ENCODE assay signal across 8 mouse cellular contexts in genomic region chr15:84662952-84663684, GRCm38 (mm10). TPM values are rescaled to one million over a fixed set of nuclear protein-coding genes. Genes with fewer than 3 reads are reported as not detected.
DNase-seq lines count a peak whose midpoint lies in the region; ATAC-seq and TF ChIP-seq lines count a peak whose summit lies in the region.

No protein-coding gene starts in this region.

- peak; percentile 81 for DNase-seq in A20 (ENCODE audit: low read depth, low spot score)
- DNase-seq in R1 (ENCODE audit: low read depth, low spot score): peak; percentile 93
- peak; percentile 87 for DNase-seq in embryonic facial prominence, embryonic 11.5 days (ENCODE audit: low spot score)
- DNase-seq in kidney, postnatal 0 days (ENCODE audit: low spot score): peak; percentile 91
- DNase-seq in lung, postnatal 0 days (ENCODE audit: low spot score): peak; percentile 82
- peak; percentile 54 for DNase-seq in ovary, postnatal 10 days (ENCODE audit: low spot score)
- peak; percentile 83 for DNase-seq in thymus, postnatal 14 days

- no peaks in the 10 kb centered on the region for H3K36me3 ChIP-seq in embryonic facial prominence, embryonic 11.5 days (replicated peaks; ENCODE audit: control insufficient read depth, insufficient read depth, low read depth, low read length)
- H3K36me3 ChIP-seq in heart, embryonic 13.5 days: no peaks in the 10 kb centered on the region
- no peaks in the 10 kb centered on the region for H3K36me3 ChIP-seq in kidney, postnatal 0 days (ENCODE audit: insufficient read depth, low read length)
- H3K36me3 ChIP-seq in lung, postnatal 0 days (ENCODE audit: insufficient read depth, low read length): no peaks in the 10 kb centered on the region

- WGBS in embryonic facial prominence, embryonic 11.5 days: under 1% methylated on average over 55 of the region's 56 CpGs
- WGBS in heart, embryonic 13.5 days: under 1% methylated on average over 52 of the region's 56 CpGs
- under 1% methylated on average over 55 of the region's 56 CpGs for WGBS in kidney, postnatal 0 days
- 1% methylated on average over 39 of the region's 56 CpGs for WGBS in lung, postnatal 0 days

- H3K9ac ChIP-seq in embryonic facial prominence, embryonic 11.5 days (replicated peaks; ENCODE audit: low read length): peak overlapping the region; percentile 54
- peak overlapping the region; percentile 76 for H3K9ac ChIP-seq in heart, embryonic 13.5 days
- H3K9ac ChIP-seq in kidney, postnatal 0 days (ENCODE audit: low read depth, low read length): peak overlapping the region; percentile 57
- H3K9ac ChIP-seq in lung, postnatal 0 days (replicated peaks; ENCODE audit: low read depth): no peak overlapping the region

- H3K9me3 ChIP-seq in embryonic facial prominence, embryonic 11.5 days (replicated peaks; ENCODE audit: control insufficient read depth, low read length): no peaks in the 10 kb centered on the region
- no peaks in the 10 kb centered on the region for H3K9me3 ChIP-seq in heart, embryonic 13.5 days
- no peaks in the 10 kb centered on the region for H3K9me3 ChIP-seq in kidney, postnatal 0 days (replicated peaks; ENCODE audit: low read length)
- no peaks in the 10 kb centered on the region for H3K9me3 ChIP-seq in lung, postnatal 0 days (ENCODE audit: low read length)

- peaks cover 5% of the 10 kb centered on the region for H3K27me3 ChIP-seq in embryonic facial prominence, embryonic 11.5 days (ENCODE audit: control insufficient read depth, insufficient read depth, low read length)
- H3K27me3 ChIP-seq in heart, embryonic 13.5 days (replicated peaks): peaks cover 17% of the 10 kb centered on the region
- H3K27me3 ChIP-seq in kidney, postnatal 0 days (ENCODE audit: insufficient read depth, low read length): no peaks in the 10 kb centered on the region
- H3K27me3 ChIP-seq in lung, postnatal 0 days (replicated peaks; ENCODE audit: insufficient read depth, low read length): no peaks in the 10 kb centered on the region

- H3K4me3 ChIP-seq in embryonic facial prominence, embryonic 11.5 days (ENCODE audit: low read depth, low read length): peak overlapping the region; percentile 58
- H3K4me3 ChIP-seq in heart, embryonic 13.5 days: peak overlapping the region; percentile 55
- H3K4me3 ChIP-seq in kidney, postnatal 0 days (replicated peaks; ENCODE audit: low read depth, low read length): peak overlapping the region; percentile 45
- H3K4me3 ChIP-seq in lung, postnatal 0 days (ENCODE audit: low read depth, low read length): peak overlapping the region; percentile 42

- no peak for TF ChIP-seq CTCF in kidney, postnatal 0 days (IDR thresholded peaks at IDR 0.05; ENCODE audit: low read depth)
- TF ChIP-seq CTCF in lung, postnatal 0 days (IDR thresholded peaks at IDR 0.05): no peak

- peaks cover 6% of the 10 kb centered on the region; the same call in 1 of the 2 replicates for H3K4me1 ChIP-seq in embryonic facial prominence, embryonic 11.5 days (ENCODE audit: control insufficient read depth, insufficient read depth, low read length)
- H3K4me1 ChIP-seq in heart, embryonic 13.5 days: peaks cover 31% of the 10 kb centered on the region
- peaks cover 3% of the 10 kb centered on the region; the same call in 1 of the 2 replicates for H3K4me1 ChIP-seq in kidney, postnatal 0 days (replicated peaks; ENCODE audit: insufficient read depth, low read length)
- no peaks in the 10 kb centered on the region for H3K4me1 ChIP-seq in lung, postnatal 0 days (ENCODE audit: insufficient read depth, low read depth, low read length)

- TF ChIP-seq EP300 in lung, postnatal 0 days (IDR thresholded peaks at IDR 0.05): no peak

- no peak overlapping the region for H3K27ac ChIP-seq in embryonic facial prominence, embryonic 11.5 days (replicated peaks; ENCODE audit: low read depth, low read length)
- no peak overlapping the region for H3K27ac ChIP-seq in heart, embryonic 13.5 days (replicated peaks)
- H3K27ac ChIP-seq in kidney, postnatal 0 days: no peak overlapping the region
- no peak overlapping the region for H3K27ac ChIP-seq in lung, postnatal 0 days (ENCODE audit: low read length)

- H3K4me2 ChIP-seq in embryonic facial prominence, embryonic 11.5 days (ENCODE audit: low read depth, low read length): peak overlapping the region; percentile 87
- peak overlapping the region; percentile 75 for H3K4me2 ChIP-seq in heart, embryonic 13.5 days
- H3K4me2 ChIP-seq in kidney, postnatal 0 days (ENCODE audit: low read length): peak overlapping the region; percentile 82
- peak overlapping the region; percentile 76 for H3K4me2 ChIP-seq in lung, postnatal 0 days (replicated peaks; ENCODE audit: low read depth, low read length)

- ATAC-seq in embryonic facial prominence, embryonic 11.5 days (replicated peaks; ENCODE audit: insufficient number of reproducible peaks, low FRiP score, low TSS enrichment, low read depth): peak; percentile 64
- no peak for ATAC-seq in heart, embryonic 13.5 days (ENCODE audit: extremely low read depth, insufficient number of reproducible peaks, low FRiP score, low TSS enrichment)
- ATAC-seq in kidney, postnatal 0 days (replicated peaks; ENCODE audit: low FRiP score, low read depth): peak; percentile 66
- ATAC-seq in lung, postnatal 0 days: peak; percentile 86

RNA-seq across cellular contexts. Expression of gene Prr5, which starts 6.3 kb away (rescaled TPM):
- polyA plus RNA-seq in embryonic facial prominence, embryonic 11.5 days (2014; fragmentation: Nextera tagmentation; extraction: Ambion mirVana): 11.4 and 11.8 TPM in 2 replicates
- 20.7 and 21.1 TPM in 2 replicates for polyA plus RNA-seq in heart, embryonic 13.5 days (2015; fragmentation: Nextera tagmentation; extraction: Ambion mirVana)
- polyA plus RNA-seq in kidney, postnatal 0 days (2015; fragmentation: Nextera tagmentation; extraction: Ambion mirVana): 35.0 and 35.6 TPM in 2 replicates
- 8.8 and 9.2 TPM in 2 replicates for polyA plus RNA-seq in lung, postnatal 0 days (2015; fragmentation: Nextera tagmentation; extraction: Ambion mirVana)

RNA-seq across cellular contexts. Expression of gene Arhgap8, which starts 56.7 kb away (rescaled TPM):
- 2.8 and 4.2 TPM in 2 replicates for polyA plus RNA-seq in embryonic facial prominence, embryonic 11.5 days (2014; fragmentation: Nextera tagmentation; extraction: Ambion mirVana)
- polyA plus RNA-seq in heart, embryonic 13.5 days (2015; fragmentation: Nextera tagmentation; extraction: Ambion mirVana): 4.1 and 5.5 TPM in 2 replicates
- polyA plus RNA-seq in kidney, postnatal 0 days (2015; fragmentation: Nextera tagmentation; extraction: Ambion mirVana): 13.9 and 14.7 TPM in 2 replicates
- polyA plus RNA-seq in lung, postnatal 0 days (2015; fragmentation: Nextera tagmentation; extraction: Ambion mirVana): 15.9 and 19.4 TPM in 2 replicates
